Mouse (Mus musculus): ENCODE data around the gene Esyt1. TPM values are rescaled to one million over a fixed set of nuclear protein-coding genes. Genes with fewer than 3 reads are reported as not detected.
"Not testable (repeated sequence)": the region's sequence is repeated elsewhere in the genome, so short reads cannot be mapped to it uniquely, and the experiment has no call there.

Esyt1 gene
- total RNA-seq (2021): 1 to 10 TPM; 8.1 to 9.3 TPM
- long read RNA-seq, experiment 1, partial matches to known transcripts: 1 of 8 reads
- long read RNA-seq, experiment 1, other reads (novel, unspliced or antisense): 3 of 8 reads
- long read RNA-seq, experiment 2, transcript Esyt1-201 (31 exons, 3,981 nt): major isoform, 8 of 16 reads
- long read RNA-seq, experiment 2, partial matches to known transcripts: 5 of 16 reads
- long read RNA-seq, experiment 2, other reads (novel, unspliced or antisense): 3 of 16 reads

DNA sequence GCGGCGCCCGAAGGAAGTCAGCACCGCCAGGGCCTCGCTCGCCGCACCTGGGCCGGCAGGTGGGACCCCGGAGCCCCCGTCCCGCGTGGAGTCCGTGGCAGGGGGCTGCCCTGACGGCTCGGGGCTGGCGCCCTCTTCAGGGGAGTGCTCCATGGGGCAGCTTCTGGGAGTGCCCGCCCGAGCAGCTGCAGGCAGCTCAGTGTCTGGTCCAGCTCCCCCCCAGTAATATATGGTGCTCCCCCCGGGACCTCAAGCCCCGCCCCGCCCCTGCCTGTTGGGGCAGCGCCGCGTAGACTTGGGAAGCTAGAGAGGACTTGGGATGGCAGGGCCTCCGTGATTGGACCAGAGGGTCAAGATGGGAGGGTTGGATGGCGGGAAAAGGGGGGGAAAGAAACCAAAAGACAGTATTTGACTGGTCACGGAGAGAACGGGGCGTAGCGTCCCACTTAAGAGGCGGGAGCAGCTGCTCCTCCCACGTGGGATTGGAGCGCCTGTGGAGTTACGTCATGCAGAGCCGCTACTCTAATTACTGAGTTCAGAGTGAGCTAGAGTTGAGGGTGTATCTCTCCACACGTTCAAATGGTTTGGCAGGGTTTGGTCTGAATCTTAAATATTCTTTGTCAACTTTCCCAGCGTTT lies at the start of gene Esyt1:
Esyt1 (minus strand) TSS at position 201 of the 638 bp plus-strand sequence.
- peak; percentile 89 to 95 for DNase-seq (ENCODE audit: low spot score in 2 of 2)
- intact Hi-C loops (cut with DNase I): no loop called here

DNA sequence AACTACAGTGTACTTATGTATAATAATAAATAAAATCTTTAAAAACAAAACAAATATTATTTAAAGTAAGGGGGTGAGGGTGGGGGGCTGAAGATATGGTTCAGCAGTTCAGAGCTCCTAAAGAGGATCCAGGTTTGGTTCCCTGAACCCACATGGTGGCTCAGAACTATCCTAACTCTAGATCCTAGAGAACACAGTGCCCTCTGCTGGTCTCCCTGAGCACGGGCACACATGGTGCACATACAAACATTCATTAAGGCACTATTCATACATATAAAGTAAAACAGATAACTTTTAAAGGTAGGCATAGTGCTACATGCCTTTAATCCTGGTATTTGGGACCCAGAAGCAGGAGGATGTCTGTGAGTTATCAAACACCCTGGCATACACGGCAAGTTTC lies 49.4 kb upstream of the Esyt1 start:
- no peak for DNase-seq (ENCODE audit: low spot score in 2 of 2)
- intact Hi-C loops (cut with DNase I): no loop called here

DNA sequence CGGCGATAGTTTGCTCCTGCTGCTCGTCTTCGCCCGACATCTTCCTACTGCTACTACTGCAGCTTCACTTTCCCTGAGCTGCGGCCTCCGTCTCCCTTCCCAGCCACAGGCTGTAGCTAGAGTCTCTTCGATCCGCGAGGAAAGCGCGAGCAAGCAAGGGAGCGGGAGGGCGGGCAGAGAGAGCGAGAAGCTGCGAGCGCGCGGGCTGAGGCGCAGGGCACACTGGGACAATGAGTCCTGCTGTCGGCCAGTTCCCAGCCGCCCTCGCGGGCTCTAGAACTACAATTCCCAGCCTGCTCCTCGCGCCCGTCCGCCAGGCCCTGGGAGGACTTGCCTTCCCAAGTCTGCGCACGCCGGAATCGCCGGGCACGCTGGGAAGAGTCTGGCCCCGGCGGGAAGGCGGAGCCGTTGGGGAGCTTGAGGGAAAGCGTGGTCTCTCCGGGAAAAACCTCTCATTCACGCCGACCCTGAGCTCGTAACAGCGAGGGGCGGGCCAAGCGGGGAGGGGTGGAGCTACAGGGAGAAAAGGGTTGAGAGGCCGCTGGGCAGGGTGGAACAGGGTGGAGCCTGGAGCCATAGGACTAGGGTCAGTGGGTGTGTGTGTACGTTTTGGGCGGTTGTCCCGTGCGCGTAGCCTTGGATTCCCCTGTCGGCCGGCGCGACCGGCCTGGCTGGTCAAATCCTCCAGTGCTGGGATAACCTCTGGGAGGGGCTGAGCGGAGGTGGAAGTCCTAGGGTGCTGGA lies 40.3 kb upstream of the Esyt1 start, which contains the start of gene Pa2g4:
Pa2g4 (minus strand) TSS at position 200 of the 744 bp plus-strand sequence.
- DNase-seq (ENCODE audit: low spot score in 2 of 2): peak; percentile 98 to 99
- intact Hi-C loops (cut with DNase I): loop anchor here (5.0 kb wide), 2 partner anchors 46 to 106 kb away; partner anchors contain the start of gene Suox

DNA sequence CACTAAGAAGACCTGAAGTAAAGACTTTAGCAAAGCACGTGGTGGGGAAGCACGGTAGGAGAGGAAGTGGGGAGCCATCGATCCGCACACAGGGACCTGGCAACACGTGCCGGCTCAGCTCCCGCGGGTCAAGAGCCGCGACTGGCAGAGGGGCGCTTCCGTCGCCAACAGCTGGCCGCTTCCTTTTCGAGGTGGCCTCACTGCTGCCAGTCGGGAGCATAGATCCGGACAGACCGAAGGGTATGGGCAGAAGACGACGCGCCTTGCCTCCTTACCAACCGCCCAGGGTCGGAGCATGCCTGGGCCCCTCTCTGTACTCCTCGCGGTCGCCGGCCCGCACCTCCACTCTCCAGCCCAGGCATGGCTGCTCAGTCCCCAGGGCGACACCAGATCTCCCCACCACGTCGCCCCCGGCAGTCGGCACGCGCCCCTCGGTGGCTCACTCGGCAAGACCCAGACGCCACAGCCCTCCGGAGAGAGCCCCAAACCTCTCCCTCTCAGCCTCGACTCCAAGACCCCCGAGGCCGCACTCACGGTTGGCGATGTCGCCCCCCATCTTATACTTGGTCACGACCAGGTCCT lies 39.6 kb upstream of the Esyt1 start:
- no peak for DNase-seq (ENCODE audit: low spot score in 2 of 2)
- intact Hi-C loops (cut with DNase I): loop anchor here (5.0 kb wide), 2 partner anchors 47 to 107 kb away; partner anchors contain the start of gene Suox

DNA sequence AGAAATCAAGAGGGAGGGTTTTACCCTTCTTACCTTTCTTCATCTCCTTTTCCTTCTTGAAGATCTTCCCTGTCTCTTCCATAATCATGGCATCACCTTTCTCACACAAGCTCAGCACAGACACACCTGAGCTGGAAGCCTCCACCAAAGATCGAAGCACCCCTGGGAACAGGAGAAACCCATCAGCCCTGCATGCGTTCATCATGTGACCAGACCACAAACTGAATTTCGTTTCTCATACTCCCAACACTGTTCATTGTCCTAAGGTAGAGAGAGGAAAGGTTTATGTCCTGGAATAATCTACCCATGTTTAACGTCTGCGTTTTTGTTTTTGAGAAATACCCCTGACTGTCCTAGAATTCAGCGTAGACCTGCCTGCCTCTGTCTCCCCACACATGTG lies 37.9 kb upstream of the Esyt1 start:
- no peak for DNase-seq (ENCODE audit: low spot score in 2 of 2)
- intact Hi-C loops (cut with DNase I): no loop called here

DNA sequence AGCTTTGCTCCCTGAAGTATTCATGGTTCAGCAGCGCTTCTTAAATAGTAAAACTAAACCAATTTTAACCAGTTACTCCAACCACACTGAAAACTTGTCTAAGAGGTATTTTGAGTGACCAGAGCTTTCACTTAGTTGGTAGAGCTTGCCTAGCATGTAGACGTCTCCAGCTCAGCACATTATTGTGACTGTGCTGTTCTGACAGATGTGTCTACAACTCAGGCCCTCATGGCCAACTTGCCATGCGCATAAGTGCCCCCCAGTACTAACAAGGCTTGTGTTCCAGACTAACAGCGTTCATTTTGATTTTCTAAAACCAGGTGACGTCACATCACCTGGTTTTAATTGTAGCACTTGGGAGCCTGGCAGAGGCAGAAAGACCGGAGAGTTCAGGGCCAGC lies 31.3 kb upstream of the Esyt1 start:
- no peak for DNase-seq (ENCODE audit: low spot score in 2 of 2)
- intact Hi-C loops (cut with DNase I): no loop called here

DNA sequence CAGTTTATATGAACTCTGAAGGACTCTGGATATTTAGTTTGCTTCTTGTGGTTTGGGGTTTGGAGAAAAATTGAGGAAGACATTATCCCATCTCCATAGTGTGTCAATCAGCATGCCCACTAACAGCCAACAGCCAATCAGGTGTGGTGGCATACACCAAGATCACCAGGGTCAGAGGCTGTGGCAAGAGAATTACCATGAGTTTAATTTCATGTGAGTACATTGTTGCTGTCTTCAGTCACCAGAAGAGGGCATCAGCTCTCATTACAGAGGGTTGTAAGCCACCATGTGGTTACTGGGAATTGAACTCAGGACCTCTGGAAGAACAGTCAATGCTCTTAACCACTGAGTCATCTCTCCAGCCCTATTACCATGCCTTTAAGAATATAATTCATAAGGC lies 30.6 kb upstream of the Esyt1 start:
- DNase-seq (ENCODE audit: low spot score in 2 of 2): no peak
- intact Hi-C loops (cut with DNase I): no loop called here

DNA sequence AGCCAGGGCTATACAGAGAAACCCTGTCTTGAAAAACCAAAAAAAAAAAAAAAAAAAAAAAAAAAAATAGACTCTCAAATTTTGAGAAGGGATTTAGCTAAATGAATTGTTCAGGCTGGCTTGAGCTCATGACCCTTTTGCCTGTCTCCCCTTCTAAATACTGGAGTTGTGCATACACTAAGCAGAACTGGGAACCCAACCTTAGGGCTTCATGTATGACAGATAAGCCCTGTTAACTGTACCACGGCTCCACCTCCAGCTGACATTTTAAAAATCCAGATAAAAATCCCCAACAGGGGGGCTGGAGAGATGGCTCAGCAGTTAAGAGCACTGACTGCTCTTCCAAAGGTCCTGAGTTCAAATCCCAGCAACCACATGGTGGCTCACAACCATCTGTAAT lies 29.9 kb upstream of the Esyt1 start:
- intact Hi-C loops (cut with DNase I): not testable (repeated sequence)

DNA sequence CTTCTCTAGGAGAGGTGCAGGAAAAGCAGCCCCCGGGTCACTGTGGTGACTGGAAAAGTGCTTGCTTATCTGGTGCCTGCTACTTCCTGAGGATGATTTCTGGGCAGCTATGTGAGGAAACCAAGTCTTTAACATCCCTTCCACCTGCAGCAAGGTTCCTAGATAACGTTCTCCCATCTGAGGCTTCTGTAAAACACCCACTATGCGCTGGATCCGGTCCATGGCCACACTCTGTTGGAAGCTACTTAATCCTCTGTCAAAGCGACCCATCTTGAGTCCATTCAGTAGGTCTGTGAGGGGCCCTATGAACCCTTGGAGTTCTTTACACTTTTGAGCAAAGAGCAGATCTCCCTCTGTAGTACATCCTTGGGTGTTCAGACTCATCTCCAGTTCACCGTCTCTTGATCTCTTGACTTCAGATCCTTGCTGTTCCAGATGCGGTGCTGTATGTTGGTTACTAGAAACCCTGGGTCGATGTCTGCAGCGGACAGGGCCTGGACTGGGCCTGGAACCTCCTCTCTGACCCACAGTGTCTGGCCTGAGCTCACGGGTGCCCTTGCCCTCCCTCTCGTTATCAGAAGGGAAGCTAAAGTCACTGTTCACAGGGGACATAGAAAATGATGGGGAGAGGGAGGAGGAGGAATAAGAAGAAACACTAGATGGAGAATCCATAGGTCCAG lies 24.6 kb upstream of the Esyt1 start:
- intact Hi-C loops (cut with DNase I); DNase-seq (ENCODE audit: low spot score in 2 of 2): not testable (repeated sequence)

More for the DNA sequence above, 29.9 kb upstream of the Esyt1 start:
- DNase-seq (ENCODE audit: low spot score in 2 of 2): not testable (repeated sequence)

DNA sequence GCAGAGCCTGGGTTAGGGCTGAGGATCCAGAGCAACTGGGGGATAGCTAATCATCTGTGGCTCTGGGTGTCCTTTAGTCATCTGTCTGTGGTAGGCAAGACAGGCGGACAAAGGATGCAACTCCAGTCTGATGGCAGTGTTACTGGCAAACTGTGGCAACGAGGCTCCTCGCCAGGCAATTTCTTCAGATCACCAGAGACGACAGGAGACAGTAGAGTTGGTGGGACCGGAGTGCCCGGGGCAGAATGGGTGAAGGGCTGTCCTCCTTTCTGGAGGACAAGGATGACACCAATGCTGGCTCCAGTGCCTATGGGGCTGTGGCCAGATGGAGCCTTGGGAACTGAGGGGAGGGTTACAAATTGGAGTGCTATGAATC lies 24.0 kb upstream of the Esyt1 start:
- intact Hi-C loops (cut with DNase I): loop anchor here (10.0 kb wide), 1 partner anchor 175 kb away; the partner anchor contains the start of gene Ankrd52
- not testable (repeated sequence) for DNase-seq (ENCODE audit: low spot score in 2 of 2)

DNA sequence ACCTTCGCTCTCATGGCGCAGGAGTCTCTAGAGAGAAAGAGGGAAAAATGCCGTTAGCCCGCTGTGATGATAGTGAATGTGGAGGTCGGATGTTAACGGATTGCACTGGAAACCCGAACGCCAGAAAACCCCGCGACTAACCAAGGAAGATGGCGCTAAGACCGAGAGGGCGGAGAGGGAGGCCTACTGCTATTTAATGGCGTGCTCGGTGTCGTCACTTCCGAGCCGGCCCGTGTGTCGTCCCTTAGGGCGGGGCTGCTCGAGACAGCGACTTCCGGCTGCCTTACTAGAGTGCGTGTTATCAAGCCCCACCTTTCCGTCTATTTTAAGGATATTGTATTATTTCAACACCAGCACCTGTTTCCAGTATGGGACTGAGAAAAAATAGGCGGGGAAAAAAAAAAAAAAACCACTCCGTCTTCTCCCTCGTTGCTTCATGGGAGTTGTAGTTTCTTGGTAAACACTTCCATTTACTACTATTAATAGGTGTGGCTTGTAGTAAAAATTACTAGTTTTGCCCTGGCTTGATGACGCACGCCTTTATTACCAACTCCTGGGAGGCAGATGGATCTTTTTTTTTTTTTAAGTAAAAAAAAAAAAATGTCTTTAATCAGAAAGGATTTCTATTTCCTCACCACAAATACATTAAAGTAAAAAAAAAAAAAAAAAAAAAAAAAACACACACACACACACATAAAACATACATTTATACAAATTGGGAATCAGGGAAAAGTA lies 23.4 kb upstream of the Esyt1 start, which contains the start of gene Rpl41:
Rpl41 (minus strand) TSS at position 359 of the 735 bp plus-strand sequence.
- DNase-seq (ENCODE audit: low spot score in 2 of 2): peak; percentile 92 to 97
- intact Hi-C loops (cut with DNase I): loop anchor here (10.0 kb wide), 1 partner anchor 174 kb away; the partner anchor contains the start of gene Ankrd52

DNA sequence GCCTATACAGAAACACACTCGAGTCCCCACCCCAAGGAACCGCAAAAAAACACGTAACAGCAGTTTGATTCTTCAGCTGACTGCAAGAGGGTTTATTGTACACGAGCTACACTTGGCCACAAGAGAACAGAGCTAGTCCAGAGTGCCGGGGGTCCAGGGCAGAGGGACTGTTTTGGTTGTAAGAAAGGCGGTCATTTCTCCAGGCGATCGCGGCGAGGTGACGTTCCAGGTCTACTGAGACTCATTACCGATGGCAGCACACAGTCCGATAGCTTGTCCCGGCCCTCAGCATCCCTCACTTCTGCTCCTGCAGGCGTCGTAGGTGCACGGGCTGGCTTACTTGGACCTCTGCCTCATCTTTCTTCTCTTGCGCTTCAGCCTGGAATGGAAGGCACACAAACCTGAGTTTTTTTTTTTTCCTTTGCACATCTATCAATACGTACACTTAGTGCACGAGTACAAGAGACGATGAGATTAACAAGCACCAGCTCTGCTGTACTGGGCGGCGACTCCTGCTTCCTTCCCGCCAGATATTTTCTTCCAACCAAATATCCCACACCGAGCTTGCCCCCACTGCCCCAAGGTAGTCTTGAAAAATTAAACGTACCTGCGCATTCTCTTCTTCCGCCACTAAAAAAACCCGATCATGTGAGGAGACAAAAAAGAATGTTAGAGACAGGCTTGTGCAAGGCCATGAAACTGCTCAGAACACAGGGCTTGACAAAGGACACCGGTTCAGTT lies 22.6 kb upstream of the Esyt1 start:
- DNase-seq (ENCODE audit: low spot score in 2 of 2): peak in 1 of 2 experiments; percentile 33
- intact Hi-C loops (cut with DNase I): loop anchor here (10.0 kb wide), 1 partner anchor 173 kb away; the partner anchor contains the start of gene Ankrd52

DNA sequence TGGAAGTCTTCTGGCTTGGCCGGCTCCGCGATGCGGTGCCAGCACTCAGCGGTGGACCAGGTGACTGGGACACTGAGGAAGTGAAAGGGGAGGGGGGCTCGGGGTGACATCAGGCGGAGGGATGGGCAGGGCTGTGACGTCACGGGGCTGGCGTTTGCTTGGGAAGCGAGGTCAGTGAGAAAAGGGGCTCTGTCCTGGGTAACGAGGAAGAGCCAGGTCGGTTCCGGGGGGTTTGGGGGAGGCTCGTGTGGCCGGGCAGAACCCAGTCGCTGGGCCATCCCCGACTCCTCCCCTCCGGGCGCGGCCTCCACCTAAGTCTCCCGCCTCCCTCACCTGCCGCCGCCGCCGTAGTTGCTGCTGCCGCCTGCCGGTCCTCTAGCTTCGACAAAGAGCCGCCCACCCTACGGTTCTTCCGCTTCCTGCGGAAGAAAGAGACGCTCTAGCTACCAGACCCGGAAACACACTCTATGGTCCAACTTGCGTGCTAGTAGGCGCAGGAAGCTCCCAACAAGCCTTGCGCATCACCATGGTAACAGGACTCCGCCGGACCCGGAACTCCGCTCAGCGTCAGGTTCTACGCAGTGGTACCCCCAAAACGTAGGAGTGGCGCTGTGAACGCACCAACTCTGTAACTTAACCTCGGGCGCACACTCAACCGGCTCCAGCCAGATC lies 21.8 kb upstream of the Esyt1 start, which contains the start of gene Zc3h10:
Zc3h10 (minus strand) TSS at position 414 of the 672 bp plus-strand sequence.
- intact Hi-C loops (cut with DNase I): loop anchor here (10.0 kb wide), 1 partner anchor 173 kb away; the partner anchor contains the start of gene Ankrd52
- DNase-seq (ENCODE audit: low spot score in 2 of 2): peak; percentile 95 to 98

DNA sequence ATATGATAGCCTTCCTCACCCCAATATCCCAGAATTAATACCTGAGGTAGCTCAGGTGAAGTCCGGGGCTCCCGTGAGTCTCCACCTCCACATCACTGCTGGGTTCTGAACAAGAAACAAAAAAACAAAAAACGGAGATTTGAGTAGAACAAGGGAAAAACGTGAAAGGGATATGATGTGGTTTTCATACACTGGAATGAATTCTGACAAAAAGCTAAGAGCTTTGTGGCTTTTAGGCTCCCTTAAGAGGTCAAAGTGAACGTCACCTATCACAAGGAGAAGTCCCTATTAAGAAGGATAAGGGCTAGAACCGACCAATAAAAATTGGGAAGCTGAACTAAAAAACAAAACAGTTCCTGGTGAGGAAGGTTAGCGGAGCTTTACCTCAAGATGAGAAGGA lies 21.1 kb upstream of the Esyt1 start:
- intact Hi-C loops (cut with DNase I): loop anchor here (10.0 kb wide), 1 partner anchor 172 kb away; the partner anchor contains the start of gene Ankrd52

DNA sequence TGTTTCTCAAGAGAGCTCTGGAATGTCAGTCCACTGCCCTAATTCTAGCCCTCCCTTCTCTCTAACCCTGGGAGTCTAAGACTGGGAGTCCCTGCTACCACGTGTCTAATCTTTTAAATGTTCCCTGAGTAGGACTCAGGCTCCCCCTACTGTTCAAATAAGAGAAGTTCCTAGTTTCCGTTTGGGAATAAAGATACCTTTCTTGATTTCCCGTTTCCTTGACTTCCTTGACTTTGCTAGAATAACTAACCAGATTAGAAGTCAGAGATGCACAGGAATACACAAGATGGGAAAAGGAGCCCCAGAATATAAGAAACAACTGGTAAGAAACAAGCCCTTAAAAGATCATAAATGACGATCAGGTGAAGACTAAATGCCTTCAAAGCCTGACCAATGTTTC lies 20.7 kb upstream of the Esyt1 start:
- intact Hi-C loops (cut with DNase I): loop anchor here (10.0 kb wide), 1 partner anchor 172 kb away; the partner anchor contains the start of gene Ankrd52
- peak; percentile 15 to 69 for DNase-seq (ENCODE audit: low spot score in 2 of 2)

More for the DNA sequence above, 21.1 kb upstream of the Esyt1 start:
- DNase-seq (ENCODE audit: low spot score in 2 of 2): no peak

DNA sequence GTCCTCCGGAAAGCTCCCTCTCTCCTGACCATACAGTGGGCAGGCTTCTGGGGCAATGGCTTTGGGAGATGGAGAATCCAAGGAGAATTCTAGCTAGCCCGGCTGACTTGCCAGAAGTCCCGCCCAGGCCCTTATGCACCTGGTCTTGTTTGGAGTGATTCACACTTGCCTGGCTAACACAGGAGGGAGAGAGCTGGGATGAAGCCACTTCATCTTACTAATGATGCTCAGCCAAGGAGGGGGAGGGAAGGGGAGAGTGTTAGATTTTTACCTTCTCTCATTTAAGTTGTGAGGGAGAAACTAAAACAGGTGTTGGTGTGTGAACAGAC lies 19.9 kb upstream of the Esyt1 start:
- no peak for DNase-seq (ENCODE audit: low spot score in 2 of 2)

More for the DNA sequence above, 19.9 kb upstream of the Esyt1 start:
- intact Hi-C loops (cut with DNase I): loop anchor here (10.0 kb wide), 1 partner anchor 171 kb away; the partner anchor contains the start of gene Ankrd52

All from left cerebral cortex, postnatal 14 days (tissue).